Mouse (Mus musculus) hindlimb bud, embryonic 11.5 days (tissue): Measurements from ENCODE around the gene 4930407I10Rik.

Experiments
- DNase-seq: peaks from one replicate; pipeline ENCODE4 v3.0.0-alpha.2; 2012; ENCODE audit warnings: low read depth, low spot score; ENCODE audit errors: extremely low spot score

Gene 4930407I10Rik

DNA sequence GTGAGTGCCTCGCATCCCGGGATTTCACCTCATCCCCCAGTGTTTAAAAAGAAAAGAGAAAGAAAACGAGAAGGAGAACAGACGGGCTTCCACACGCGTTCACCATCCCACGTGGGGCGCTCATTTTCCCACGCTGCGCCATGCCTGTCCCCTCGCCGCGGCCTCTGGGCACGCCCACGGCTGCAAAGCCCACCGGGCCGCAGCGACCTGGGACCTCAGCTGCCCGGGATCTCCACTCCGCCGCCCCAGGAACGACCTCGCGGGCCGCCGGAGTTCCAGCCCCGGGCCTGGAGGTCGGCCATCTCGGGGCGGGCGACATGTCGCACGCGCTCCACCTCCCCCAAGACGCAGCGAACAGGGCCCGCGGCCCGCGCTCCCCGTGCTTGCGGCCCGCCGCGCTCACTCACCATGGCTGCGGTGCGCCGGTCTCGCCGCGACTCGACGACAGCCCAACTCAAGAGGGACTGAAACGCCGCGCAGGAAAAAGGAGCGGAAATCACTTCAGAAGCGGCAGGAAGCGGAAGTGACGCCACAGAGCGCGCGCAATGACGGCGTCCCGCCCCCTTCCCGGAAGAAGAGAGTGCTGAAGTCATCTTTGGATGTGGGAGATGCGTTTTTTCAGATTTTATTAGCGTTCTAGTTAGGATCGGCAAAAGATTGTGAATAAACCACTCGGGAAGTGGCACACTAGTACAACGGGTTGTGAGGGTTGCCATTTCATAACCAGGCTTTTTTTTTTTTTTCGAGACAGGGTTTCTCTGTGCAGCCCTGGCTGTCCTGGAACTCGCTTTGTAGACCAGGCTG is 11.7 kb upstream of the 4930407I10Rik start, which contains the start of gene Snu13:
Gene Snu13, minus strand, starts transcription at position 519 of the 804 bp plus-strand sequence.
- DNase-seq, result peak; percentile 50

- no peak for DNase-seq
Measured at GRCm38 (mm10) chr15:82052544-82052943, 6.4 kb upstream of the 4930407I10Rik start.

GRCm38 (mm10) chr15:82063909-82064308 is 5.0 kb downstream of the 4930407I10Rik start:
- no peak for DNase-seq

- peak; percentile 89 for DNase-seq
Measured at GRCm38 (mm10) chr15:82065511-82065910, 6.6 kb downstream of the 4930407I10Rik start.

GRCm38 (mm10) chr15:82069898-82070297 is 10.9 kb downstream of the 4930407I10Rik start, which contains the start of gene Mei1:
Gene Mei1 (plus strand): TSS chr15:82069996.
- no peak for DNase-seq

DNA sequence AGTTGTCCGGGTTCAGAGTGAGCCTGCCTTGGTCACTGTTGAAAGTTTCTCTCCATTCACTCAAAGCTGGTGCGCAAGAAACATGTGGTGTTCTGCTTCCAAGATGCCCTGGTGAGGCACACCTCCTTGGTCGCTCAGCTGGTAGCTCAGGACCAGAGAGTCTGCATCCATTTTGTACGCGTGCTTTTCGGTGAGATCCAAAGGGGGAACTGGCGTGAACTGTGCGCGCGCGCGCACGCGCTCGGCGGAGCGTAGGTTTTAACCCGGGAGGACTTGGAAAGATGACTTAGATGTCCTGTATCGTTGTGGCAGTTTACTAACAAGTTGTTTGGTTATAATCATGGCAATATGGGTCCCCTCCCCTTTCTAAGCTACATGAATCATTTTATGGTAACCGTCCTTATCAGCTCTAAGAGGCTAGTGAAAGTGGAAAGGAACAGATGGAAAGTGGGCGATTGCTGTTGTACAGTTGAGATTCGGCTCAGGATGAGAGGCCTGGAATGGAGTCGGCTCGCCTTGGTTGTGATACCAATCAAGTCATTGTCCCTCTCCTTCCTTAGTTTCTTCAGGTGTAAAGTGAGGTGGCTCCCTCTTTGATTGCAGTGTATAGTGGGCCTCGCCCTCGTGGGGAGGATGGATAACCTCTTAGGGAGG is 13.0 kb downstream of the 4930407I10Rik start:
- no peak for DNase-seq

DNA sequence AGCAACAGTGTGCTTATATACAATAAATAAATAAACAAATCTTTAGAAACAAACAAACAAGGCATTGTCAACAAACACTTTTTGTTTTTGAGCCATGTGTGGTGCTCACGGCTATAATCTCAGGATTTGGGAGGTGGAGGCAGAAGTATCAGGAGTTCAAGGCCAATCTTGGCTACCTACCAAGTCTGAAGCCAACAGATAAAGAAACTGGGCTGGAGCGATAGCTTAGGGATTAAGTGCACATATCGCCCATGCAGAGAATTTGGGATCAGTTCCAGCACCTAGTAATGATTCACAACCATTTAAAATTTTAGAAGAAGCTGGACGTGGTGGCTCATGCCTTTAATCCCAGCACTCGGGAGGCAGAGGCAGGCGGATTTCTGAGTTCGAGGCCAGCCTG is 14.5 kb downstream of the 4930407I10Rik start:
- DNase-seq, result no peak

DNA sequence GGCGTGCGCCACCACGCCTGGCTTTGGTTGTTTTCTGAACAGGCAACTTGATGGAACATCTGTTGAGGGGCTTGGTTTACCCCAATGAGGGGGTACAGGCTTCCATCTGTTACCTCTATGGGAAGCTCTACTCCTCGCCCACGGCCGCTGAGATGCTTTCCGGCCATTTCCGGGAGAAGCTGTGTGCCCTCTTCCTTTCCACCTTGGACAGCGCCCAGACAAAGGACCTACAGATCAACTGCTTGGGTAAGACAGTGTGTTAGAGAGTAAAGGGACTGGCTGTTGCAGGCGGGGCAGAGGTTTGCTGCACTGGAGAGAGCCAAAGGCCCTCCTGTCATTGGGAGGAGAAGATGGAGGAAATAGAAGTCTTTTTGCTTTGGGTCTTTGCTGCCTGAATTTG is 20.9 kb downstream of the 4930407I10Rik start:
- DNase-seq, result no peak

DNA sequence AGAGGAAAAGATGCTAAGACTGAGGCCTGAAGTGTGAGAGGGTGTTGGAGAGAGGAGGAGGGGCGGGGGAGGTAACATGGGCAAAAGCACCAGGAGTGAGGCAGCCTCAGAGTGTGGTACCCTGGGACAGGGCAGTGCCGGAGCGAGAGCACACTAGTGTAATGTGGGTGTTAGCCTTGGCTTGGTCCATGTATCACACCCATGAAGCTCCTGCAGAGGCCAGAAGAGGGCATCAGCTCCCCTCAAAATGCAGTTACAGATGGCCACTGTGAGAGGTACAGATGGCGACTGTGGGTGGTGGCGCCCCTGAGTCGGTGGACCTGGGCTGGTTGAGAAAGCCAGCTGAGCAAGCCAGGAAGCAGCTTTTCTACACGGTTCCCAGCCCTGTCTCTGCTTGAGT is 22.2 kb downstream of the 4930407I10Rik start:
- DNase-seq, result no peak

- DNase-seq, result no peak
Measured at GRCm38 (mm10) chr15:82085606-82086005, 26.7 kb downstream of the 4930407I10Rik start.

- DNase-seq, result no peak
Measured at GRCm38 (mm10) chr15:82086131-82086530, 27.2 kb downstream of the 4930407I10Rik start.

GRCm38 (mm10) chr15:82087266-82087665 is 28.3 kb downstream of the 4930407I10Rik start:
- DNase-seq, result no peak

GRCm38 (mm10) chr15:82091061-82091460 is 32.1 kb downstream of the 4930407I10Rik start:
- no peak for DNase-seq

- peak; percentile 28 for DNase-seq
Measured at GRCm38 (mm10) chr15:82106953-82107555, 48.1 kb downstream of the 4930407I10Rik start.
